Mouse (Mus musculus) right cerebral cortex, postnatal 36 days (tissue): ENCODE measurements around the gene Itsn1.

Experiments
- DNase-seq, 2 experiments: peaks; one replicate each; pipeline ENCODE4 v3.0.0; 2022; ENCODE audit warnings: low spot score in 2 of 2, mixed read lengths in 1 of 2

The Itsn1 gene

DNA sequence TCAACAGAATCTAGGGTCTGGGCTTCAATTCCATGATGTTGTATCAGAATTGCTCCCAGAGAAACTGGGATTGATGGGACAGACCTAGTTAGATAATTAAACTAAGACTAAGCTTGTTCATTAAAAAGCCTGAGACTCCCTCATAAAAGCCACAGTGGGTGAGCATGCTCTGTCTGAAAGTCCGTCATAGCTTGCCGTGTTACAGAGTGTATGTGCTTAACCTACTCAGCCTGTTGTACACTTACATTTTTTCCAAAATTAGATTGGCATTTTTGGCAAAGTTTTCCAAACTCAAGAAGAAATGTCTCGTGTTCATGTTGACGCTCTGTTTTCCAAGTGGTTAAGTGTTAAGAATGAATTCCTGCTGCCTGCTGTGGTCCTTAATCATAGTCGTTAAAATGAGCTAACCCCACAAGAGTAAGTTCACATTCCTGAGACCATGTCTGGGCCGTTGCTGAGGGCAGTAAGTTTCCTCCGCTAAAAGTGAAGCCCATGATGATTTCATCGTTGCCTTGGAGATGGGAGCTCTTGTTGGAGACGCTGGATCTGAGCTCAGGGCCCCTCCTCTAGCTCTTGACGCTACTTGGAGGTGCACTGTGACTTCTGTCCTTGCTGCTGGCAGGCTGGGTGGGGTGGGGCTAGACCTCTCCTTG lies 117.1 kb downstream of the Itsn1 start:
- no peak for DNase-seq

DNA sequence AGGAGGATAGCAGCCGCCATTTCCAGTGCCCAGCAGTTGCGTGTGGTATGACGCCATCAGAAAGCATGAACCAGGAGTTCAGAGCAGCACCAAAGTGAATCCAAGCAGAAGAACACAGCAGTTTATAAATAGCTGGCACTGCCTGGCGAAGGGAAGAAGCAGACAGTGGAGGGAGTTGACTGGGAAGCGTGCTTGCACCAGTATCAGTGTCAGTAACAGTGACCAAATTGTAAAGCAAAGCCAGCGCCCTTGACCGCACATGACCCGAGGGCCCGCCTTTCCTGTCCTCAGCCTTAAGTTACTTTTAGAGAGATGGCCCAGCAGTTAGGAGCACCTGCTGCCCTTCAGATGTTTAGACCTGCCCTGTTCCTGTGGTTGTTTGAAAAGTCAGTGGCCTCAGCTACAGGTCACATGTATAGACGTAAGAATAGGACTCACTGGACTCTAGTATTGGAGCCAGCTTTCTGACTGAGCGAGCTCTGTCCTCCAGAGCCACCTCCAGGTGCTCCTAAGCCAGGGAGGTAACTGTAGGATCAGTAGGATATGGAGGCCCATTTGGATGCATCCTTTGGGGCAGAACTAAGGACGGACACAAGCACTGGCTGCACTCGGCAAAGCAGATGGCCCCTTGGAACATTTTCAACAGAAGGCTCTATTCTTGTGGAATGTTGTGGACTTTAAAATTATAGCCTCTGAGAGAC lies 118.6 kb downstream of the Itsn1 start:
- no peak for DNase-seq

DNA sequence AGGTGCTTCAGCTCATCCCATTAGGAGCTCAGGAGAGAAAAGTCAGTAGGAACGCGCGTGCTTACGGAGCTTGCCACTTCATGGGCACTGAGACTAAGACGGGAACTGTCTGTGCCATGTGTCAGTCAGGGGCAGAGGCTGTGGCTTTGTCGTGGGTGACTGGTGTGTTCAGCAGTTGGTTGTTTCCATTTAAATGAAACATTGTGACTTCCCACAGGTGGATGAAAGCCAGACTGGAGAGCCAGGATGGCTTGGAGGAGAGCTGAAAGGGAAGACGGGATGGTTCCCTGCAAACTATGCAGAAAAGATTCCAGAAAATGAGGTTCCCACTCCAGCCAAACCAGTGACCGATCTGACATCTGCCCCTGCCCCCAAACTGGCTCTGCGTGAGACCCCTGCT lies 119.4 kb downstream of the Itsn1 start:
- DNase-seq = no peak

DNA sequence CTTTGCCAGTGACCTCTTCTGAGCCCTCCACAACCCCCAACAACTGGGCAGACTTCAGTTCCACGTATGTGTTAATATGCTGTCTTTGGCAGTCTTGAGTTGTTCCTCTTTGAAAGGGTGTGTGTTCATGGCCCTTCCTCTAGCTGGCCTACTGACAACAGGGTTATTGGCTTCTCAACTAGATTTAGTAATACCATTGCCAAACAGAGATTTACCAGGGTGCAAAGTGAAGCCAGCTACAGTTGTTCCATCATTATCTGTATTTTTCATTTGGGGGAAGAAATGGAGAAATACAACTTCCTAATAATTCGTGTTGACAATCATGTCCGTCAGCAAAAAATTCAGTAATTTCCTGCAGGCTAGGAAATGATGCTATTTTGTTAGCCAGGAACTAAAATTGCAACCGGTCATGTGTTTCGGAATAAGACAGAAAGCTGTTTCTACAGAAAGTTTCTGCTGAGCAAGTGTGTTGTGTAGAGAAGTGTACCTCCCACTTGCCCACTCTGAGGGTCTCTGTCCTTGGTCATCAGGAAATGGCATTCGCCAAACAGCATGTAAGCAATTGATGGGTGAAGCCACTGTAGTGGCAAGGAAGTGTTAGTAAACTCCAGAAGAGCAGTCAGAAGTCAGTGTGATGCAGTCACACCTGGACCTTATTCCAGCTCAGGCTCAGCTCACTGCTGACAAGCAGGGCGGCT lies 120.0 kb downstream of the Itsn1 start:
- DNase-seq = no peak

DNA sequence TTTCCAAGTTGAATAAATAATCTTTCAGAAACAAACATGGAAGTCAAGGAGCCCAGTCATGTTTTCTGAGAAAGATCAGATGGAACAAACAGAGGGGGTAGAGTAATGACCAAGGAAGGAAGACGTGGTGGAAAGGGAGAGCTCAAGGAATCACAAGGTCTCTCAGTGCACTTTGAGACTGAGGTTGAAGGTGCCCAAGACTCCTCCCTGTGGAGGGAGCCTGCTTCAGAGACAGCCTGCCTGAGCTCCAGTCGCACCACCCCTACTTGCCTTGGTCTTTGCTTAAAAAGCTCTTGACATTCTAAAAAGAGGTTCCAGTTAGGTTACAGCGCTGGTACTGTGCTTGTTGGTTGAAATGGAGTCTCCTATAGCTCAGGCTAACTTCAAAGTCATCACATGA lies 121.1 kb downstream of the Itsn1 start:
- DNase-seq = no peak

DNA sequence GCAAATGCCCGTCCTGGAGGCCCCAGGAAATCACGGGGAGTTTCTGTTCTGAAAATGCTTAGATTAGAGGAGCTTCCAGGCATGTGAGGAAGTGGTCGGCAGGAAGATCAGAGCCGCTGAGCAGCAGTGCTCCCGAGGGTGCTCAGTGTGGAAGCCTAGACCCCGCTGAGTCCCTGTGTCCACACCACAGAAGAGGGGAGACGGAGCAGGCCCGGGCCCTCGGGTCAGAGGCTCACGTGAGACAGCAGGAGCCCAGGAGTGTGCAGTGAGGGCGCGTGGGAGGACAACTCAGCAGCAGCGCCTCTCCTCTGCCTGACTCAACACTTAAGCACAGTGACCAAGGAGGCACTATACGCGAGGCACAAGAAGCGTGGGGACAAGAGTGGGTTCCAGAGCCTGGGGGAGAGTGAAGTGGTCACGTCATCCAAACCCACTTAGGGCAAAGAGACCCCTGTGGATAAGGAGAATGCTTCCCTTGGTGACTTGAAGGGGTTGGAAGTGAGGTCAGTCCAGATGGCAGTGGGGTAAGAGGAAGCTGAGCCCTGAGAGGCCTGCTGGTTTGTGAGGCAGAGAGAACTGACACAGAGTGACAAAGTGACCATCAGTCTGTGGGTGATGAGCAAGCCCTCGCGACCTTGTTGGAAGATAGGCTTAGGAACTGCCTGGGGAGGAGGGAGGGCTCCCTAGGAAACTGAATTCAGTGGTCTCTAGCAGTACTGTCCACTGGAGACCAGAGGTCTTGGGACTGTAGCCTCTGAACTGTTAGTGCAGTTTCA lies 122.6 kb downstream of the Itsn1 start:
- no peak for DNase-seq

DNA sequence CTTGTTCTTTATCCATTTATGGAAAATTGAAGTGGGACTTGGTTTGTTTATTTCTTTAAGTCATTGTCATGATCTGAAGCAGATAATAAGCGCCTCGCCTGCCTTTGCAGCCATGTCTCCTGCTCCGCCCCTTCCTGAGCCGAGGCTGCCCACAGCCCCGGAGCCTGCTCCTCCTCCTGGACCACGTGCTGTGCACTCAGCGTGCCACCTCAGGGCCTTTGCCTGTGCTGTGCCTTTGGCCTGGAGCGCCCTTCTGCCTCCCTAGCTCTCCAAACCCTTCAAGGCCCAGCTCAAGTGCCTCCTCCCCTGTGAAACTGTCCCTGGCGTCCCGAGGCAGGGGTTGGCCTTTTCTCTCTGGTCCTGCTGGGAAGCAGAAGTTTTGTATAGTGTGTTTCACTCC lies 123.7 kb downstream of the Itsn1 start:
- no peak for DNase-seq

DNA sequence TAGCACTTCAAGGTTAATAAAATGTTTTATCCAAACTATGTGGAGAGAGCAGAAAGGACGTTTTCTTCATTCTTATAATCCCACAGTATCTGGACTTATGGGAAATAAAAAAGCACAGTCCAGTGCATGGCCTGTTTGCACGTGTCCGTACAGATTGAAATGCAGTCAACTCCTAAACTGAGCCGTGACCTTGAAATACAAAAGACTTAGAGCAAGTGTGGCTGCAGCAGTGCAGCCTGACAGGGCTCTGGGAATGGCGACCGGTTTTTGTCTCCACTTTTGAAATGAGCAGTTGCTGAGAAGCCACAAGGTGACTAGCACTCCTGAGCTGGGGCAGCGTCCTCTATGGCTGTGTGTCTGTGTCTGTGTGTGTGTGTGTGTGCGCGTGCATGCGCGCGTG lies 124.1 kb downstream of the Itsn1 start:
- DNase-seq = no peak

DNA sequence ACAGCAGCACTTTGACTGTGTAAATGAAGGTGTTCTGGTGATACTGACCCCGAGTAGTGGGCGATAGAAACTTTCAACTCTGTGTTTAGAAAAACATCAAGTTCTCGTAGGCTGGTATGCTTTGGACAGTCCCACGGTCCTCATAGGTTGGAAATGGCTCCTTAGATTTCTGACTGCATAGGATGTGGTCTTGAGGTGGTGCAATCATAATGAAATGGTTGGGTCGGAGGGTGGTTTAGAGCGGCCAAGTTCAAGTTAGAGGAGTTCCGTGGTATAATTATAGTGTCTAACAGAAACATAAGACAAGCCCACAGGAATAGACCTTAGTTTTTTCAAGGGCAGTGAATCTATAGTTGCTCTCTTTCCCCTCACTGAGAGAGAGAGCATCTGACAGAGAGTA lies 129.6 kb downstream of the Itsn1 start:
- DNase-seq = no peak

DNA sequence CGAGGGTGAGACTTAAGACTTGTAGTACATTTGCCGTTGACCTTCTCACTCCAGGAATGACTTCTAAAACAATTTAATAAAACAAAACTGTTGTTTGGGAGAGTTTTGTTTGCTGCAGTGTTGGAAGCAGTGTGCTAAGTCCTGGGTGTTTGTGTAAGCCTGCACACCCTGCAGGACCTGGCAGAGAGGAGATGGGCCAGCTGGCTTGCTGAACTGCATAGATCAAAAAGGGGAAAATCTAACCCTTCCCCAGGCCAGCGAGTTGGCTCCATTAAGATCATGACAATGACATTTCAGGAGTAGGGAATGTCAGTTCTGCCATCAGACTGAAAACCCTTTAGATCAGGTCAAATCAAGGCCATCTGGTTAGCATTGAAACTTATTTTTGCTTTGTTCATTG lies 130.1 kb downstream of the Itsn1 start:
- DNase-seq = no peak

DNA sequence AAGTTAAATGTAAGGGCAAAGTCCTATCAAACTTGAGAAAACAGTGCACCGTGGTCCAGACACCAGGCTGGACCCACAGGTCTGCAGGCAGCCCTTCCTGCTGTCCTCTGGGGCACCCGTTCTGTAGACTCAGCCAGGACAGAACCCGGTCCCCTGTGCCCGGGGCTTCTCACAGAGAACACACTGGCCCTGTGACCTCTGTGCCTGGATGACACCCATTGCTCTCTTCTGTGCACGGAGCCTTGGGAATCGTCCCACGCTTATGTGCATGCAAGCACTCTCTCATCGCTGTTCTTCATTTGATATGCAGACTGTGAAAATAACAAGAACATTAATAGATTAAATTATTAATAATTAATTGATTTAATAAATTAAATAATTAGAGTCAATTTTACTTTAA lies 130.9 kb downstream of the Itsn1 start:
- DNase-seq = no peak

DNA sequence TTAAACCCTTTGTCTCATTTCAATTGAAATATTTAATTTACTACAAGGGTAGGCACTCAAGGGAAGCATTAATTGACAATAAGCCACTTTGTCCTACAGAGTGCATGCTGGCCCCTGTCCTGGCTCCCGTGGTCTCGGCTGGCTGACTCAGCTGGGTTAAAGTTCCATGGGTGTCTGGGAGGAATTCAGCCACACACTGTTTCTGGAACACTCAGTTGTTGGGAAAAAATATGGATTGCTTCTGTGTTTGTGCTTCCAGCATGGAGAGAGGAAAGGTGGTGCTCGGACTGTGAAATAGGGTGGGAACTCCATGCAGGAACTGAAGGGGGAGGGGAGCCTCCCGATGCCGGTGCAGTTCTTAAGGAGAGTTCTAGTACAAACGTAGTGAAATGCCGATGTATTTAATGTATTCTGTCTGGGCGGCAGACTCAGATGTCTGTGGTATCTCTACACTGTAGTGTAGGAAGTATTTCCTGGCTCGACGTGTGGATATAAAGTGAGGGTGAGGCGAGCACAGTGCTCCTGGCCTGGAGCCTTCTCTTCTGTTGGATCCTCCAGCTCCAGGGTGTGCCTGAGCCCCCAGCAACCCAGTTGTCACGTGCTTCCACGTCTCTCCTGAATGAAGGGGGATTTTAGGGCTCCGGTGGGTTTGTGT lies 131.5 kb downstream of the Itsn1 start:
- no peak for DNase-seq

DNA sequence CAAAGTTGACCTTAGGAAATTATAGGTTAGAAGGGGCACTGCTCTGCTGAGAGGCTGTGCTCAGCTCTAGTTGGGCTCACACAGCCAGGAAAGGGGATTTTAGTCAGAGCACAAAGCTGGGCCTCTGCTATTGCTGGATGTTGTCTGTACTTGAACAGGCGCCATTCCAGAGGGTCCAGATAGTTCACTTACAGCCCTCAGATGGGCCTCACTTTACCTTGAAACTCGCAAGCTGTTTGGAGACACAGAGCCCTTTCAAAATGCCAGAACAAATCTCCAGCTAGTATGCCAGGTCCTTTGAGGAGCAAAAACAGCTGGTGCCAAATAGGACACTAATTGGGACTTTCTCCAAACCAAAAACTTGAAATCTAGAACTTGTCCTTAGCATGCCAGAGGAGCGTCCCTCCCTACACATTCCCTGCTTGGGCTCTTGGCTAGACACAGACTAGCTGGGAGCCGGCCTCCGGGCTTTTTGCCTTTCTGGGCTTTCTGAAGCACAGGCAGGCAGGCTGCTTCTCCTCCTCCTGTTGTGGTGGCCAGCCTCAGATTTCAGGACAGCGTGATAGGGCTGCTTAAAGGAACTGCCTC lies 132.8 kb downstream of the Itsn1 start:
- peak; percentile 38 to 56 for DNase-seq

DNA sequence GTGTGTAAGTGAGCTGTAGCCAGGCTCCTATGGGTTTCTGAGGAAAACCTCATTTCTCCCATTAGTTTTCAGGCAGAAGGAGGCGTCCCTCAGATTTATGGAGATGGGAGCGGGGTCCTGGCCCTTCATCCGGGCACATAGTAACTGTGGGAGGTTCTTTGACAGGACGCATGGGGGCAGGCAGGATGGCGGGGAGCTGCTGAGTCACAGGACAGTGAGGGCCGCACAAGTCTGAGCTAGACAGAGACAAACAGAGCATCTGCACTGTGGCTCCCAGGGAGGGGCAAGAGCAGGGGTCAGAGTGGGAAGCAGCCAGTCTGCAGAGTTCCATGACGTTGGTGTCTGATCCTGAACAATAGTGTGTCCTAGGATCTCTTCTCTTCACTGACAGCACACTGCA lies 133.8 kb downstream of the Itsn1 start:
- no peak for DNase-seq

DNA sequence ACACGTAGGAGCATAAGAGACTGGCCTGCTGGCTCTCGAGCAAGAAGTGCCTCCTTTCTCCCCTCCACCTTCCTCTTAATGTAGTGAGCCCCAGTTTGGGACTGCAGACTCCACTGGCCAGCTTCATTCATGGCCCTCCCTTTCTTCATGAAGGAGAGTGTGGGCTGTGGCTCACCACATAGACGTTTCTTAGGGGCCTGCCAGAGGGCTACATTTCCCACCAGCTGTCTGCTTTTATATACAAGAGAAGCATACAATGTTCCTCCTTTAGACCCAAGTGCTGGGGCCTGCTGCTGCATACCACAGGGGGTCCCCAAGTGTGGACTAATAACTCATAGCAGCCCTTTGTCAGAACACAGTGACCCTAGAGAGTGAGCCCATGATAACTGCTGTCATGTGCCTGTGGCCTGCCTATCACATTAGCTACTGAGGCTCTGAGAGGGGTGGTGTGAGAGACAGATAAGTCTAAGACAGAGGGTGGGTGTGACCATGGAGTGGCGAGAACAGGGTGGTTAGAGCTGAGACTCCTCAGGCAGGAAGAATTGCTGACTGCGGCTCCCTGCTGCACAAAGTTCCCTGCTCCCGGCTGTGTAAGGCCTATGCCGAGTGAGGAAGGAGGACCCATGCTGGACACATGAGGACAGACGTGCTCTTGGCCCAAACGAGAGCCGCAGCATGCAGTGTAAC lies 135.7 kb downstream of the Itsn1 start:
- no peak for DNase-seq

DNA sequence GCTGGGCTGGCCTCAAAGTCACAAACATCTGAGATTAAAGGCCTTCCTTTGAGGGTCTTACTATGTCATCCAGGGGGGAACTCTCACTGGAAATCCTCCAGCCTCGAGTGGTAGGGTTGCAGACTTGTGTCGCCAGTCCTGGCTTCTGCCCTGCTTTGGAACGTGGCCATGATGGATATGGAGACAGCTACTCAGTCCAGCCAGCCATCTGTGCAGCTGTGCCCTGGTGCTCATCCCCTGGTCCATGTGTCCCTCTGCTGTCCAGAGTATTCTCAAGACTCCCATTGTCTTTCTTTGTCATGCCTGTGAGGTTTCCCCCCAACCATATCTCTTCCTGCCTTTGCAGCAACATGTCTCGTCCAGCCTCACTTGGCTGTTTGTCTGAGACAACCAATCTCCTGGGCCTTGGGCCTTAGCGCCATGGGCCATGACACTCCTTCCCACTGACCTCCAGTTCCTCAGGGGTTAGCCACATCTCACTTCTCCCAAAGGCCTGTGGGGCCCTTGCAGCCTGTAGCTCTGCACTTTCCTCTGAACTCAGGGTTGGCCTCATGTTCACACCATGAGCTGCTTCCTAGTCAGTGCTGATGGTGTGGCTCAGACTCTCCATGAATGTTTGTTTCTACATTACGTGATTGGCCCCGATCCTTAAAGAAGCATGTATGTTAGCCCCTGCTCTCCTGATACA lies 136.6 kb downstream of the Itsn1 start:
- DNase-seq = no peak

DNA sequence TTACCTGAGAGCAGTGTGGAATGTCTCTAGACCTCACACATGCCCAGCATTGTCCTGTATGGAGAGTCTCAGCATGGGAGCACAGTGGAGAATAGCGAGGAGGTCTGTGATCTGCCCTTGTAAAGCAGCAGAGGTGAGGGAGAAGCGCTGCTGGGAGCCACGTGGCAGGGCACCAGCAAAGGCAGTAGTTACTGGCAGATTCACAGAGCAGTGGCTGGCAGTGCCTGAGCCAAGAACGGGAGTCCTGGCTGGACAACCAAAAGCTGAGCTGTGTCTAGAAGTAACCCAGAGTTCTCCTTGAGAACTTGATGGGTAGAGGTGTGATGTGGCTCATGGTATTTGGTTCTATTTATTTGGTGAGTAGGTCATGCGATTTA lies 137.2 kb downstream of the Itsn1 start:
- no peak for DNase-seq

DNA sequence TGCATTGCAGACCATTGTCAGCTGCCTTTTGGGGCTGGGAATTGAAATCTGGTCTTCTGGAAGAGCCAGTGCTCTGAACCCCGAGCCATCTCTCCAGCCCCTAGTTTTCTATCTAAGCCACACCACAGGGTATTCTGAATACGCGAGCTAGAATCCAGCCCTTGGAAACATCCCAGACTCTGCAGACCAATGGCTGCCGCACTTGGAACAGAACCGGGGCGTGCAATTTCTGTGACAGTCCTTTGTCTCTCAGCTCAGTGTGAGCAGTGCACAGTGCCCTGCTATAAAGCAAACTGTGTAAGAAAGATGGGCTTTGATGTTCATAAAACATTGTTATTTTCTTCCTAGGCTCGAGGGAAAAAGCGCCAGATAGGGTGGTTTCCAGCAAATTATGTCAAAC lies 138.6 kb downstream of the Itsn1 start:
- DNase-seq = no peak

DNA sequence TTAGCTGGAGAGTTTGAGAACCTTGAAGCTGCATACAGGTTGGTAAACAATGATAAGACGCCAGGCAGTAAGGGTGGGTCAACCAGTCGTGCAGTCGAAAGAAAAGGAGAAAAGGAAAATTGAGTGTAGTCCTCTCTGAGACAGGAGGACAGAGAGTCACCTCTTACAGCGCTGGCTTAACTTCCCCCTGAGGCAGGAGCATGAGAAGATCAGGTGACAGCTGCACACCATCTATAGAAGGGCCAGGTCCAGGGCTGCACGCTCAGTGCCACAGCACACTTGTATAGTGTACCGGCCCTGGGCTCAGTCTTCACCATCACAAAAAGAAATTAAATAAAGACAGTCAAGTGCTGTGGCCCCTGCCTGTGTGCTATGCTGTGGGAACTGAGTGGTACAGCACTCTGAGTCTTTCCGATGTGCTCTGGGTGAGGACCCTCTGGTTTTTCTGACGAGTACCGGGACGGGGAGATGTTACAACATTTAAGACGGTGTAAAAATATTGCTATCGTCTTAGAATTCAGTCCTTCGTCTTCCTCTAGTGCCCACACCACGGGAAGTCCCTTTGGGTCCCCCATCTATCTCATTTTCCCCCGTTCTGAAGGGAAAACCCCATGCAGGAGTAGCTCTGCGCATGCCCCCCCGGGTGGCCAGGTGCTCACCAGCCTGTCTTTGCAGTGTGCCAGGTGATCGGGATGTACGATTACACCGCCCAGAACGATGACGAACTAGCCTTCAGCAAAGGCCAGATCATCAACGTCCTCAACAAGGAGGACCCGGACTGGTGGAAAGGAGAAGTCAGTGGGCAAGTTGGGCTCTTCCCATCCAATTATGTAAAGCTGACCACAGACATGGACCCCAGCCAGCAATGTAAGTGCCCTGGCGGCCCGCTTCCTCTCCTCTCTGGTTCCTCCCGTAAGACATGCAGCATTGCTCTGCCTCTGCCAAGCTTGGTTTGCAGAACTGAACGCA lies 140.1 kb downstream of the Itsn1 start:
- no peak for DNase-seq
